Mouse (Mus musculus) CH12.LX (cell line): ENCODE data around the gene Cacna2d4. TPM values are rescaled to one million over a fixed set of nuclear protein-coding genes. Genes with fewer than 3 reads are reported as not detected.

Experiments used
- DNase-seq: peaks from one replicate; pipeline ENCODE4 v3.0.0-alpha.2; 2013; ENCODE audit errors: extremely low read depth
- H3K27ac ChIP-seq: 2 replicates; pipeline ENCODE4 v1.5.1; 2012; ENCODE audit warnings: low read depth, mild to moderate bottlenecking, control low read depth, moderate library complexity; ENCODE audit not compliant: insufficient read depth
- H3K27me3 ChIP-seq: replicated peaks from 2 replicates; pipeline ENCODE3; 2012; ENCODE audit warnings: inconsistent platforms
- H3K36me3 ChIP-seq, 2 experiments: replicated peaks in 1 of 2; 2 replicates each; pipeline versions ENCODE3 to v1.6.1; 2012; ENCODE audit warnings: inconsistent platforms in 1 of 2, low read length in 1 of 2, mild to moderate bottlenecking in 1 of 2, mixed read lengths in 1 of 2, moderate library complexity in 1 of 2; ENCODE audit not compliant: control insufficient read depth in 1 of 2, insufficient read depth in 1 of 2
- H3K4me1 ChIP-seq, 2 experiments: 2 replicates each; pipeline ENCODE4 v1.6.1; 2012; ENCODE audit warnings: inconsistent platforms in 1 of 2, moderate library complexity in 1 of 2; ENCODE audit not compliant: insufficient read depth in 2 of 2, control insufficient read depth in 1 of 2
- H3K4me2 ChIP-seq: 2 replicates; pipeline ENCODE4 v1.6.1; 2012; ENCODE audit warnings: low read depth, mild to moderate bottlenecking, control low read depth; ENCODE audit not compliant: poor library complexity, insufficient read depth, severe bottlenecking
- H3K4me3 ChIP-seq, 3 experiments: fragments of 150-350 bp in 1 of 3; sonication (generic) in 1 of 3; replicated peaks in 1 of 3; 2 replicates each; pipeline versions ENCODE3 to v1.5.1; 2011 to 2012; ENCODE audit warnings: low read depth in 2 of 3, low read length in 2 of 3, mild to moderate bottlenecking in 2 of 3, moderate library complexity in 2 of 3, control low read depth in 1 of 3, improper control_type of control experiment in 1 of 3, inconsistent platforms in 1 of 3, mixed read lengths in 1 of 3; ENCODE audit not compliant: poor library complexity in 1 of 3
- H3K79me2 ChIP-seq: replicated peaks from 2 replicates; pipeline ENCODE4 v1.6.1; 2012; ENCODE audit warnings: mild to moderate bottlenecking, moderate library complexity; ENCODE audit not compliant: control insufficient read depth, poor library complexity, insufficient read depth, severe bottlenecking; ENCODE audit errors: extremely low read depth
- H3K9ac ChIP-seq: 2 replicates; pipeline ENCODE4 v1.6.1; 2012; ENCODE audit warnings: low read depth, mild to moderate bottlenecking, control low read depth, moderate library complexity; ENCODE audit not compliant: insufficient read depth
- H3K9me3 ChIP-seq: replicated peaks from 2 replicates; pipeline ENCODE3; 2012; ENCODE audit warnings: low read length, inconsistent platforms, mixed read lengths
- CHD1 ChIP-seq: IDR thresholded peaks from 2 replicates; pipeline ENCODE4 v1.6.1; 2012; ENCODE audit warnings: low read depth, low read length, improper control_type of control experiment, inconsistent platforms
- CHD2 ChIP-seq: IDR thresholded peaks from 2 replicates; pipeline ENCODE4 v1.6.1; 2011; ENCODE audit warnings: low read length, improper control_type of control experiment
- CTCF ChIP-seq, 2 experiments: IDR thresholded peaks in 1 of 2; conservative IDR thresholded peaks in 1 of 2; 2 replicates each; pipeline ENCODE4 v1.5.1; 2011 to 2012; ENCODE audit warnings: low read depth in 2 of 2, low read length in 2 of 2, improper control_type of control experiment in 1 of 2, inconsistent platforms in 1 of 2, mild to moderate bottlenecking in 1 of 2, moderate library complexity in 1 of 2
- E2F4 ChIP-seq: IDR thresholded peaks from 2 replicates; pipeline ENCODE4 v1.6.1; 2011; ENCODE audit warnings: low read depth, low read length, improper control_type of control experiment; ENCODE audit not compliant: insufficient replicate concordance
- ELF1 ChIP-seq: IDR thresholded peaks from 2 replicates; pipeline ENCODE4 v1.6.1; 2014; ENCODE audit warnings: low read depth, mild to moderate bottlenecking, inconsistent platforms, low read length, improper control_type of control experiment
- EP300 ChIP-seq: IDR thresholded peaks from 2 replicates; pipeline ENCODE4 v1.6.1; 2011; ENCODE audit warnings: low read length, improper control_type of control experiment
- ETS1 ChIP-seq: conservative IDR thresholded peaks from 2 replicates; pipeline ENCODE4 v1.6.1; 2012; ENCODE audit warnings: low read depth, mild to moderate bottlenecking, inconsistent platforms, low read length, improper control_type of control experiment, moderate library complexity
- HCFC1 ChIP-seq: IDR thresholded peaks from 2 replicates; pipeline ENCODE4 v1.6.1; 2012; ENCODE audit warnings: low read depth, mild to moderate bottlenecking, inconsistent platforms, low read length, improper control_type of control experiment
- IRF4 ChIP-seq: IDR thresholded peaks from 2 replicates; pipeline ENCODE4 v1.6.1; 2014; ENCODE audit warnings: low read depth, mild to moderate bottlenecking, inconsistent platforms, low read length, improper control_type of control experiment
- JUND ChIP-seq: conservative IDR thresholded peaks from 2 replicates; pipeline ENCODE4 v1.6.1; 2011; ENCODE audit warnings: low read depth, low read length, improper control_type of control experiment
- KAT2A ChIP-seq: IDR thresholded peaks from 2 replicates; pipeline ENCODE4 v1.6.1; 2012; ENCODE audit warnings: low read length, improper control_type of control experiment, inconsistent platforms; ENCODE audit not compliant: insufficient replicate concordance
- MAX ChIP-seq: IDR thresholded peaks from 2 replicates; pipeline ENCODE4 v1.6.1; 2011; ENCODE audit warnings: low read length, improper control_type of control experiment
- MAZ ChIP-seq: IDR thresholded peaks from 2 replicates; pipeline ENCODE4 v1.6.1; 2012; ENCODE audit warnings: low read depth, mild to moderate bottlenecking, inconsistent platforms, low read length, improper control_type of control experiment, moderate library complexity
- MEF2A ChIP-seq: IDR thresholded peaks from 2 replicates; pipeline ENCODE4 v1.6.1; 2014; ENCODE audit warnings: low read depth, mild to moderate bottlenecking, inconsistent platforms, low read length, improper control_type of control experiment, borderline replicate concordance
- MXI1 ChIP-seq: IDR thresholded peaks from 2 replicates; pipeline ENCODE4 v1.6.1; 2011; ENCODE audit warnings: mild to moderate bottlenecking, low read depth, low read length, improper control_type of control experiment
- PAX5 ChIP-seq: IDR thresholded peaks from 2 replicates; pipeline ENCODE4 v1.6.1; 2012; ENCODE audit warnings: low read length, inconsistent platforms, mixed read lengths
- POLR2AphosphoS2 ChIP-seq: IDR thresholded peaks from 2 replicates; pipeline ENCODE4 v1.6.1; 2011; ENCODE audit warnings: low read depth, low read length, improper control_type of control experiment
- RAD21 ChIP-seq: IDR thresholded peaks from 2 replicates; pipeline ENCODE4 v1.6.1; 2011; ENCODE audit warnings: low read depth, mild to moderate bottlenecking, low read length, improper control_type of control experiment, moderate library complexity
- TBP ChIP-seq: conservative IDR thresholded peaks from 2 replicates; pipeline ENCODE4 v1.6.1; 2011; ENCODE audit warnings: low read depth, low read length, improper control_type of control experiment
- TCF12 ChIP-seq: IDR thresholded peaks from 2 replicates; pipeline ENCODE4 v1.6.1; 2014; ENCODE audit warnings: low read depth, mild to moderate bottlenecking, inconsistent platforms, low read length, improper control_type of control experiment
- USF2 ChIP-seq: conservative IDR thresholded peaks from 2 replicates; pipeline ENCODE4 v1.6.1; 2011; ENCODE audit warnings: low read depth, low read length, improper control_type of control experiment
- ZC3H11A ChIP-seq: IDR thresholded peaks from 2 replicates; pipeline ENCODE4 v1.6.1; 2012; ENCODE audit warnings: low read depth, mild to moderate bottlenecking, inconsistent platforms, low read length, improper control_type of control experiment
- ZNF384 ChIP-seq: IDR thresholded peaks from 2 replicates; pipeline ENCODE4 v1.6.1; 2012; ENCODE audit warnings: low read depth, low read length, improper control_type of control experiment, inconsistent platforms
- dilution Hi-C: fragments of 300-500 bp; cut with MboI; formaldehyde crosslinking; loops from 2 replicates; pipeline ENCODE4 v1.14.3; 2020; ENCODE audit warnings: low sequenced_read_pairs; ENCODE audit not compliant: extremely low pct_unique_long_range_greater_than_20kb, extremely low pct_ligation_motif_present
- in situ Hi-C: fragments of 300-500 bp; cut with MboI; formaldehyde crosslinking; loops from 3 replicates; pipeline ENCODE4 v1.14.3; 2019; ENCODE audit warnings: low sequenced_read_pairs, low pct_ligation_motif_present, low pct_unique_long_range_greater_than_20kb, mixed read lengths
- polyA plus RNA-seq: library from polyadenylated mRNA; unstranded; fragments of >175 nt; gene quantifications from 2 replicates; pipeline ENCODE4 v1.2.1, GENCODE M21; 2012; ENCODE audit warnings: low read depth; ENCODE audit not compliant: insufficient read length
- total RNA-seq, 2 experiments: library from RNA; depleted of rRNA; stranded (reverse); fragments of 300-350 nt in 1 of 2; fragments of >200 nt in 1 of 2; gene quantifications; 2 replicates each; pipeline ENCODE4 v1.2.3; 2012 to 2014

Gene Cacna2d4
- total and polyA plus RNA-seq, 3 experiments: 0.08 to 0.64 (median 0.44) TPM

GRCm38 (mm10) chr6:119198534-119199273 lies 37.6 kb upstream of the Cacna2d4 start:
- in situ Hi-C loops: no loop called here
- H3K4me2 ChIP-seq: no peak overlapping the region
- H3K27ac ChIP-seq: no peak overlapping the region
- no peak overlapping the region for H3K4me3 ChIP-seq
- dilution Hi-C loops: no loop called here
- no peak for DNase-seq
- H3K79me2 ChIP-seq: no peaks in the 10 kb centered on the region
- H3K36me3 ChIP-seq: peaks cover 2 to 6% of the 10 kb centered on the region in 2 experiments
- no peaks in the 10 kb centered on the region for H3K9me3 ChIP-seq
- H3K27me3 ChIP-seq: no peaks in the 10 kb centered on the region
- H3K4me1 ChIP-seq: no peaks in the 10 kb centered on the region
- no peak for TF ChIP-seq MXI1
- TF ChIP-seq PAX5: no peak
- no peak for TF ChIP-seq TCF12
- TF ChIP-seq ELF1: no peak
- no peak for TF ChIP-seq ZC3H11A
- TF ChIP-seq E2F4: no peak
- TF ChIP-seq KAT2A: no peak
- TF ChIP-seq MAZ: no peak
- no peak for TF ChIP-seq ETS1
- TF ChIP-seq ZNF384: no peak
- TF ChIP-seq POLR2AphosphoS2: no peak
- TF ChIP-seq RAD21: no peak
- TF ChIP-seq CHD1: no peak
- TF ChIP-seq EP300: no peak
- H3K9ac ChIP-seq: no peak overlapping the region

- no peak for DNase-seq
- TF ChIP-seq ELF1 (no peak), IRF4 (no peak), MEF2A (no peak), E2F4 (no peak), HCFC1 (no peak), TBP (no peak), POLR2AphosphoS2 (no peak), MAX (no peak), USF2 (no peak), JUND (no peak), CTCF (conservative IDR thresholded peaks at IDR 0.05 in 1 of 2, IDR thresholded peaks at IDR 0.05 in 1 of 2; ENCODE audit: low read depth in 2 of 2, low read length in 2 of 2) (no peak), CHD2 (no peak)
- Histone ChIP-seq H3K36me3 (peaks cover 2% of the 10 kb centered on the region in 2 experiments), H3K27ac (no peak overlapping the region), H3K79me2 (no peaks in the 10 kb centered on the region), H3K9me3 (no peaks in the 10 kb centered on the region), H3K4me1 (no peaks in the 10 kb centered on the region), H3K27me3 (no peaks in the 10 kb centered on the region), H3K4me2 (no peak overlapping the region), H3K9ac (no peak overlapping the region), H3K4me3 (no peak overlapping the region)
- dilution Hi-C loops: no loop called here
- in situ Hi-C loops: no loop called here
These were observed 36.9 kb upstream of the Cacna2d4 start for GRCm38 (mm10) chr6:119199274-119199879.
